Mouse (Mus musculus): ENCODE data around the gene Map4k4. TPM values are rescaled to one million over a fixed set of nuclear protein-coding genes. Genes with fewer than 3 reads are reported as not detected.

The Map4k4 gene
- polyA plus RNA-seq, 1 experiment = 112 TPM

- TF ChIP-seq POLR2A (IDR thresholded peaks at IDR 0.05; ENCODE audit: extremely low read depth, insufficient read depth, low read length) (no peak), CTCF (IDR thresholded peaks at IDR 0.05; ENCODE audit: extremely low read depth, insufficient read depth, low read length) (no peak)
- Histone ChIP-seq H3K27ac (ENCODE audit: insufficient read depth, low read length) (no peak overlapping the region), H3K4me1 (ENCODE audit: control insufficient read depth, insufficient read depth, low read length) (peaks cover 3% of the 10 kb centered on the region), H3K4me3 (ENCODE audit: insufficient read depth, low read length) (no peak overlapping the region)
Measured at GRCm38 (mm10) chr1:39895097-39895496, 5.6 kb upstream of the Map4k4 start.

GRCm38 (mm10) chr1:39895506-39895905 is 5.2 kb upstream of the Map4k4 start:
- H3K4me3 ChIP-seq (ENCODE audit: insufficient read depth, low read length) = no peak overlapping the region
- H3K27ac ChIP-seq (ENCODE audit: insufficient read depth, low read length) = no peak overlapping the region
- TF ChIP-seq POLR2A (IDR thresholded peaks at IDR 0.05; ENCODE audit: extremely low read depth, insufficient read depth, low read length) (no peak), CTCF (IDR thresholded peaks at IDR 0.05; ENCODE audit: extremely low read depth, insufficient read depth, low read length) (no peak)
- peaks cover 3% of the 10 kb centered on the region for H3K4me1 ChIP-seq (ENCODE audit: control insufficient read depth, insufficient read depth, low read length)

GRCm38 (mm10) chr1:39896581-39896980 is 4.1 kb upstream of the Map4k4 start:
- H3K4me1 ChIP-seq (ENCODE audit: control insufficient read depth, insufficient read depth, low read length) = peaks cover 3% of the 10 kb centered on the region

DNA sequence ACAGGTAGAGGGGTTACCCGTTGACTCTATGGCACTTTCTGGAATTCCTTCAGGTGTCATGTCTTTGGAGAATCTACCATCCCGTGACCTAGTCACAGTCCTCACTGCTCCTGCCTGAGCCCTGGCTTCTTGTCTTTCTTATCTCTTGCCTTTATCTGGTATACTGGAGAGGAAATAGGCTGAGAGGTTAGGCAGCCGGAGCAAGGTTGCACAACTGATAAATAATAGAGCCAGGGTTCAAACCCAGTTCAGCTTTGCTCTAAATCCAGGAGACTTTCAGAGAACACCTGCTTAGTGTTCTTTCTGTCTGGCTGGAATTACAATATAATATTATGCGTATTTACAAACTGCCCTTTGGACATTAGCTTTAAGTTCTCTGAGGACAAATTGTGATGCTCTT is 2.0 kb upstream of the Map4k4 start:
- no peak overlapping the region for H3K27ac ChIP-seq (ENCODE audit: insufficient read depth, low read length)
- H3K4me3 ChIP-seq (ENCODE audit: insufficient read depth, low read length) = no peak overlapping the region
- TF ChIP-seq POLR2A (IDR thresholded peaks at IDR 0.05; ENCODE audit: extremely low read depth, insufficient read depth, low read length) = no peak
- no peak for TF ChIP-seq CTCF (IDR thresholded peaks at IDR 0.05; ENCODE audit: extremely low read depth, insufficient read depth, low read length)
- peaks cover 3% of the 10 kb centered on the region for H3K4me1 ChIP-seq (ENCODE audit: control insufficient read depth, insufficient read depth, low read length)

More at GRCm38 (mm10) chr1:39896581-39896980, 4.1 kb upstream of the Map4k4 start:
- Histone ChIP-seq H3K27ac (ENCODE audit: insufficient read depth, low read length) (no peak overlapping the region), H3K4me3 (ENCODE audit: insufficient read depth, low read length) (no peak overlapping the region)
- TF ChIP-seq POLR2A (IDR thresholded peaks at IDR 0.05; ENCODE audit: extremely low read depth, insufficient read depth, low read length) = no peak
- TF ChIP-seq CTCF (IDR thresholded peaks at IDR 0.05; ENCODE audit: extremely low read depth, insufficient read depth, low read length) = no peak

DNA sequence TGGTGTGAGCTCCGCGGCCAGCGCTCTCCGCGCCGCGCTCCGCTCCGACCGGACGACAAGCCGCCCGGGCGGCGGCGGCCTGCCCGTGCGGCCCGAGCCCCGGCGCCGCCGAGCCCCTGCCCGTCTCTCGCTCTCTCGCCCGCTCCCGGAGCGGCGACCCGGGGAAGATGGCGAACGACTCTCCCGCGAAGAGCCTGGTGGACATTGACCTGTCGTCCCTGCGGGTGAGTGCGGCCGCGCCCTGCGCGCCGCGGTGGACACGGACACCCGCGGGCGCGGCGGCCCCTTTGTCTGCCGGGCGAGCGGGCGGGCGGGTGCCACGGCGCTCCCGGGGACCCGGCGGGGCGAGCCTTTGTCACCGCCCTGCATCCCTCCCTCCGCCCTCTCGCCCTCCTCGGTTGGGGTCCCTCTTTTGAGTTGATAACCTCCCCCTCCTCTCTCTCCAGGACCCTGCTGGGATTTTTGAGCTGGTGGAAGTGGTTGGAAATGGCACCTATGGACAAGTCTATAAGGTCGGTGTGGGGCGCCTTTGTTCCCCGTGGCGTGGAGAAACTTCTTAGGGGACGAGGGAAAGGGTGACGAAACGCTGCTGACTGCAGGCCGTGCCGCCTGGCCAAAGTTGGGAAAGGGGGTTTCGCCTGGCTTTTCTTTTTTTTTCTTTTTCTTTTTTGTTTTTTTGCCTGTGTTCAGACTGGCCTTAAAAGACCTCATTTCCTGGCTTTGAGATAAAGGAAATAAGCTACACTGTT is 524 bp downstream of the Map4k4 start:
- H3K27ac ChIP-seq (ENCODE audit: insufficient read depth, low read length) = peak overlapping the region; percentile 96
- no peak for TF ChIP-seq CTCF (IDR thresholded peaks at IDR 0.05; ENCODE audit: extremely low read depth, insufficient read depth, low read length)
- no peak for TF ChIP-seq POLR2A (IDR thresholded peaks at IDR 0.05; ENCODE audit: extremely low read depth, insufficient read depth, low read length)
- H3K4me3 ChIP-seq (ENCODE audit: insufficient read depth, low read length) = peak overlapping the region; percentile 79
- peaks cover 6% of the 10 kb centered on the region for H3K4me1 ChIP-seq (ENCODE audit: control insufficient read depth, insufficient read depth, low read length)

- TF ChIP-seq CTCF (IDR thresholded peaks at IDR 0.05; ENCODE audit: extremely low read depth, insufficient read depth, low read length) = no peak
- TF ChIP-seq POLR2A (IDR thresholded peaks at IDR 0.05; ENCODE audit: extremely low read depth, insufficient read depth, low read length) = no peak
- Histone ChIP-seq H3K27ac (ENCODE audit: insufficient read depth, low read length) (peak overlapping the region; percentile 96), H3K4me3 (ENCODE audit: insufficient read depth, low read length) (peak overlapping the region; percentile 79), H3K4me1 (ENCODE audit: control insufficient read depth, insufficient read depth, low read length) (peaks cover 6% of the 10 kb centered on the region)
Measured at GRCm38 (mm10) chr1:39901851-39902703, 1.4 kb downstream of the Map4k4 start.

- Histone ChIP-seq H3K4me3 (ENCODE audit: insufficient read depth, low read length) (peak overlapping the region; percentile 79), H3K27ac (ENCODE audit: insufficient read depth, low read length) (peak overlapping the region; percentile 96), H3K4me1 (ENCODE audit: control insufficient read depth, insufficient read depth, low read length) (peaks cover 8% of the 10 kb centered on the region)
- TF ChIP-seq CTCF (IDR thresholded peaks at IDR 0.05; ENCODE audit: extremely low read depth, insufficient read depth, low read length) (no peak), POLR2A (IDR thresholded peaks at IDR 0.05; ENCODE audit: extremely low read depth, insufficient read depth, low read length) (no peak)
Measured at GRCm38 (mm10) chr1:39902704-39903151, 2.0 kb downstream of the Map4k4 start.

- no peak overlapping the region for H3K4me3 ChIP-seq (ENCODE audit: insufficient read depth, low read length)
Measured at GRCm38 (mm10) chr1:39904720-39905119, 4.0 kb downstream of the Map4k4 start.

DNA sequence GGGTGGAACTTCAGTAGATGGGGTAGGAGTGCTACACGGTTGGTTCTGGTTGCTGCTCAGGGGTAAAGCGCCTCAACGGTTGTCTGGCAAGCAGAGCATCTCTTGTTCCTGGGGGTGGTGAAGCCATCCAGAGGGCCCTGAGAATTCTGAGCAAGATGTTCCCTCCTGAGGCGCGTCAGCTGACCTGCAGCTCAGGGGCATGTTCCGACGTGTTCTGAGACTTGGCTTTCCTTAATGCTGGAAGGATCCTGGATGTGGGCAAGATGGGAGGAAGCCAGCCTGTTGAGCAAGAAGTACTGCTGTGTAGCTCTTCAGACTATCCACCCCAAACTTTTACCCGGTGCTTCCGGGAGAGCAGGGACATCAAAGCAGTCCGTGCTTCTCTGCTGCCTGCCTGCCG is 6.2 kb downstream of the Map4k4 start:
- no peak overlapping the region for H3K27ac ChIP-seq (ENCODE audit: insufficient read depth, low read length)
- H3K4me1 ChIP-seq (ENCODE audit: control insufficient read depth, insufficient read depth, low read length) = peaks cover 8% of the 10 kb centered on the region; the same call in 1 of the 2 replicates
- TF ChIP-seq CTCF (IDR thresholded peaks at IDR 0.05; ENCODE audit: extremely low read depth, insufficient read depth, low read length) (no peak), POLR2A (IDR thresholded peaks at IDR 0.05; ENCODE audit: extremely low read depth, insufficient read depth, low read length) (no peak)
- H3K4me3 ChIP-seq (ENCODE audit: insufficient read depth, low read length) = no peak overlapping the region

More at GRCm38 (mm10) chr1:39904720-39905119, 4.0 kb downstream of the Map4k4 start:
- Histone ChIP-seq H3K27ac (ENCODE audit: insufficient read depth, low read length) (no peak overlapping the region), H3K4me1 (ENCODE audit: control insufficient read depth, insufficient read depth, low read length) (peaks cover 10% of the 10 kb centered on the region)
- TF ChIP-seq POLR2A (IDR thresholded peaks at IDR 0.05; ENCODE audit: extremely low read depth, insufficient read depth, low read length) (no peak), CTCF (IDR thresholded peaks at IDR 0.05; ENCODE audit: extremely low read depth, insufficient read depth, low read length) (no peak)
